Mouse (Mus musculus) gastrocnemius, adult 2 months (tissue): Measurements from ENCODE around the gene Vars. TPM values are rescaled to one million over a fixed set of nuclear protein-coding genes. Genes with fewer than 3 reads are reported as not detected.
"Not testable (repeated sequence)": the region's sequence is repeated elsewhere in the genome, so short reads cannot be mapped to it uniquely, and the experiment has no call there.

ENCODE experiments used
- DNase-seq: peaks from one replicate; pipeline ENCODE4 v3.0.0; 2022
- H3K27ac ChIP-seq: fragments of 200-600 bp; 2 replicates; pipeline ENCODE4 v1.8.1; 2022; ENCODE audit warnings: mild to moderate bottlenecking
- H3K4me3 ChIP-seq: fragments of 200-600 bp; 2 replicates; pipeline ENCODE4 v1.8.1; 2022; ENCODE audit warnings: mild to moderate bottlenecking, moderate library complexity
- CTCF ChIP-seq: fragments of 200-600 bp; IDR thresholded peaks from 2 replicates; pipeline ENCODE4 v1.8.1; 2022; ENCODE audit warnings: antibody characterized with exemption, mild to moderate bottlenecking, moderate library complexity
- intact Hi-C: fragments of 180-260 bp; cut with DNase I; formaldehyde crosslinking; loops from one replicate; pipeline ENCODE4 v1.15.1; 2025
- total RNA-seq, 2 experiments: library from RNA; stranded (reverse); gene quantifications; 2 replicates each; pipeline ENCODE4 v1.2.3; 2021

Vars gene
- total RNA-seq, 2 experiments from 2014 or later, result 31.0 to 35.2 TPM

GRCm38 (mm10) chr17:34959881-34960515 lies 40.8 kb upstream of the Vars start:
- DNase-seq, result peak; percentile 42
- intact Hi-C loops, result no loop called here
- no peak for TF ChIP-seq CTCF
- peak overlapping the region; percentile 83 for H3K4me3 ChIP-seq
- peak overlapping the region; percentile 95 for H3K27ac ChIP-seq

- intact Hi-C loops, result no loop called here
- no peak overlapping the region for H3K4me3 ChIP-seq
- no peak for TF ChIP-seq CTCF
- peak overlapping the region; percentile 95 for H3K27ac ChIP-seq
- DNase-seq, result no peak
Measured at GRCm38 (mm10) chr17:34960702-34961493, 39.9 kb upstream of the Vars start.

GRCm38 (mm10) chr17:34962125-34962524 lies 38.7 kb upstream of the Vars start:
- no peak for TF ChIP-seq CTCF
- intact Hi-C loops, result no loop called here
- Histone ChIP-seq H3K27ac (peak overlapping the region; percentile 83), H3K4me3 (no peak overlapping the region)
- no peak for DNase-seq

- intact Hi-C loops, result no loop called here
- no peak for TF ChIP-seq CTCF
- Histone ChIP-seq H3K27ac (0 out of 2 replicates have a peak overlapping the region, but pooled peaks have one; percentile 57), H3K4me3 (no peak overlapping the region)
- DNase-seq, result no peak
Measured at GRCm38 (mm10) chr17:34962841-34963240, 37.9 kb upstream of the Vars start.

- Histone ChIP-seq H3K4me3 (no peak overlapping the region), H3K27ac (peak overlapping the region; percentile 77)
- TF ChIP-seq CTCF, result no peak
- intact Hi-C loops, result no loop called here
- no peak for DNase-seq
Measured at GRCm38 (mm10) chr17:34964640-34965049, 36.1 kb upstream of the Vars start.

GRCm38 (mm10) chr17:34965627-34966026 lies 35.2 kb upstream of the Vars start:
- DNase-seq, result no peak
- H3K4me3 ChIP-seq, result no peak overlapping the region
- H3K27ac ChIP-seq, result peak overlapping the region; percentile 77
- intact Hi-C loops, result no loop called here
- no peak for TF ChIP-seq CTCF

- H3K27ac ChIP-seq, intact Hi-C loops, DNase-seq: not testable (repeated sequence)
- peak within 1 kb of the TSS; percentile 41 for H3K4me3 ChIP-seq
Measured at GRCm38 (mm10) chr17:34969822-34970221, 31.0 kb upstream of the Vars start, which contains the start of gene Gm20481. Gene Gm20481, plus strand, starts transcription at chr17:34969912.

GRCm38 (mm10) chr17:34970850-34971249 lies 29.9 kb upstream of the Vars start:
- intact Hi-C loops, H3K4me3 ChIP-seq, DNase-seq, H3K27ac ChIP-seq: not testable (repeated sequence)

- Histone ChIP-seq H3K27ac (peak overlapping the region; percentile 94), H3K4me3 (peak overlapping the region; percentile 74)
- DNase-seq, intact Hi-C loops: not testable (repeated sequence)
Measured at GRCm38 (mm10) chr17:34971694-34972068, 29.1 kb upstream of the Vars start.

- peak within 1 kb of the TSS; percentile 94 for H3K27ac ChIP-seq
- intact Hi-C loops, result not testable (repeated sequence)
- H3K4me3 ChIP-seq, result peak within 1 kb of the TSS; percentile 74
- peak; percentile 92 for DNase-seq
Measured at GRCm38 (mm10) chr17:34972069-34972749, 28.6 kb upstream of the Vars start, which contains the start of the genes Hspa1a and Hspa1l. Gene Hspa1a, minus strand, starts transcription at chr17:34972156. Gene Hspa1l, plus strand, starts transcription at chr17:34972703.

GRCm38 (mm10) chr17:34975581-34976492 lies 24.9 kb upstream of the Vars start:
- Histone ChIP-seq H3K27ac (no peak overlapping the region), H3K4me3 (no peak overlapping the region)
- DNase-seq, result no peak
- no peak for TF ChIP-seq CTCF
- intact Hi-C loops, result no loop called here

- intact Hi-C loops, result no loop called here
- no peak overlapping the region for H3K4me3 ChIP-seq
- no peak for TF ChIP-seq CTCF
- H3K27ac ChIP-seq, result no peak overlapping the region
- DNase-seq, result no peak
Measured at GRCm38 (mm10) chr17:34977000-34977399, 23.8 kb upstream of the Vars start.
